Mouse (Mus musculus): ENCODE measurements around the gene Dyrk1a. TPM values are rescaled to one million over a fixed set of nuclear protein-coding genes. Genes with fewer than 3 reads are reported as not detected.

Gene Dyrk1a
- polyA plus RNA-seq, 1 experiment from 2014 or later = 7.7 TPM

DNA sequence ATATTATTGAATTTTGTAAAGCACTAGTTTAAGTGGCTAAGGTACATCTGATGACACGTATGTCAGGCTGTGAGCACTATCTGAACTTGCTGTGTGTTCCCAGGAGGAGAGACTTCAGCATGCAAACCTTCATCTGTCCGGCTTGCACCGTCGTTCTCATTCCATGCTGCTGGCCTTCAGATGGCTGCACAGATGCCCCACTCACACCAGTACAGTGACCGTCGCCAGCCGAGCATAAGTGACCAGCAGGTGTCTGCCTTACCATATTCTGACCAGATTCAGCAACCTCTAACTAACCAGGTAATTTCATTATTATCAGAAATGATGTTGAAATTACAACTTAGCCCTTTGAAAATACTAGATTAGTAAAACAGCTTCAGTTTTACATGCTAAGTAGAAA, 89.6 kb downstream of the Dyrk1a start:
- ATAC-seq = no peak
- Histone ChIP-seq H3K27me3 (replicated peaks; ENCODE audit: insufficient read depth, low read length) (no peaks in the 10 kb centered on the region), H3K4me2 (replicated peaks; ENCODE audit: low read depth, low read length) (no peak overlapping the region), H3K36me3 (ENCODE audit: insufficient read depth, low read length) (no peaks in the 10 kb centered on the region), H3K9ac (replicated peaks; ENCODE audit: low read depth) (no peak overlapping the region), H3K9me3 (ENCODE audit: low read length) (no peaks in the 10 kb centered on the region), H3K4me1 (ENCODE audit: insufficient read depth, low read depth, low read length) (no peaks in the 10 kb centered on the region), H3K27ac (ENCODE audit: low read length) (no peak overlapping the region), H3K4me3 (ENCODE audit: low read depth, low read length) (no peak overlapping the region)
- TF ChIP-seq CTCF (IDR thresholded peaks at IDR 0.05) (no peak), EP300 (IDR thresholded peaks at IDR 0.05) (no peak)
- DNase-seq (ENCODE audit: low spot score) = no peak
- 90% methylated on average over 7 of the region's 7 CpGs for WGBS

DNA sequence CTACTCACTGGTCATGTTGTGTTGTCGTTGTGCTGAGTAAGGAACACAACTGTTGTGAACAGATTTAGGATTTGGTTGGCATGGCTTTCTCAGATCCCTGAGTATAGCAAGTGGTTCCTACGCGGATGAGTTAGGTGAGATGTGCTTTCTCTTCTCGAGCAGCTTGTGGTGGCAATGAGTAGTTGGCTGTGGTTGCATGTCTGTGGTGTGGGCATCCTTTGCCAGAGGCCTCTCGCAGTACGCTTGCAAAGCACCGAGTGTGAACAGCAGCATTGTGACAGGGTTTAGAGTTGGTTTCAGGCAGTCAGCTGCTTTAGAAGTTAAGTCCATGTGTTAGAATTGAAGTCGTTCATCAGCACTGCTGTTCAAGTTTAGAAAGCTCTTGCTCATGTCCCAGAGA, 90.4 kb downstream of the Dyrk1a start:
- Histone ChIP-seq H3K4me2 (replicated peaks; ENCODE audit: low read depth, low read length) (no peak overlapping the region), H3K9me3 (ENCODE audit: low read length) (no peaks in the 10 kb centered on the region), H3K27me3 (replicated peaks; ENCODE audit: insufficient read depth, low read length) (no peaks in the 10 kb centered on the region), H3K9ac (replicated peaks; ENCODE audit: low read depth) (no peak overlapping the region), H3K27ac (ENCODE audit: low read length) (no peak overlapping the region), H3K4me1 (ENCODE audit: insufficient read depth, low read depth, low read length) (no peaks in the 10 kb centered on the region; the same call in 1 of the 2 replicates), H3K4me3 (ENCODE audit: low read depth, low read length) (no peak overlapping the region), H3K36me3 (ENCODE audit: insufficient read depth, low read length) (no peaks in the 10 kb centered on the region)
- DNase-seq (ENCODE audit: low spot score) = no peak
- WGBS = 90% methylated on average over 8 of the region's 8 CpGs
- TF ChIP-seq EP300 (IDR thresholded peaks at IDR 0.05) (no peak), CTCF (IDR thresholded peaks at IDR 0.05) (no peak)
- ATAC-seq = no peak

- H3K4me2 ChIP-seq (replicated peaks; ENCODE audit: low read depth, low read length) = no peak overlapping the region
- no peak for DNase-seq (ENCODE audit: low spot score)
- TF ChIP-seq EP300 (IDR thresholded peaks at IDR 0.05) (no peak), CTCF (IDR thresholded peaks at IDR 0.05) (no peak)
- H3K4me1 ChIP-seq (ENCODE audit: insufficient read depth, low read depth, low read length) = no peaks in the 10 kb centered on the region; the same call in 1 of the 2 replicates
- no peaks in the 10 kb centered on the region for H3K27me3 ChIP-seq (replicated peaks; ENCODE audit: insufficient read depth, low read length)
- H3K9ac ChIP-seq (replicated peaks; ENCODE audit: low read depth) = no peak overlapping the region
- no peak overlapping the region for H3K27ac ChIP-seq (ENCODE audit: low read length)
- 87% methylated on average over 4 of the region's 4 CpGs for WGBS
- H3K9me3 ChIP-seq (ENCODE audit: low read length) = no peaks in the 10 kb centered on the region
- H3K4me3 ChIP-seq (ENCODE audit: low read depth, low read length) = no peak overlapping the region
- ATAC-seq = no peak
- H3K36me3 ChIP-seq (ENCODE audit: insufficient read depth, low read length) = peaks cover 16% of the 10 kb centered on the region; the same call in 1 of the 2 replicates
These were observed 97.7 kb downstream of the Dyrk1a start for GRCm38 (mm10) chr16:94667557-94667956.

DNA sequence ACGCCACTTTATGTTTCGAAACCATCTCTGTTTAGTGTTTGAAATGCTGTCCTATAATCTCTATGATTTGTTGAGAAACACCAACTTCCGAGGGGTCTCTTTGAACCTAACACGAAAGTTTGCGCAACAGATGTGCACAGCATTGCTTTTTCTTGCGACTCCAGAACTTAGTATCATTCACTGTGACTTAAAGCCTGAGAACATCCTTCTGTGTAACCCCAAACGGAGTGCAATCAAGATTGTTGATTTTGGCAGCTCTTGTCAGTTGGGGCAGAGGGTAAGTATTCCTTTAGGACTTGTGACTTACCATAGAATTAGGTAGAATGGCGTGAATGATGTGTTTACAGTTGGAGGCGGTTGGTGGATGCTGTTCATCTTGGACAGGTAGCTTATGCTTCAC, 101.5 kb downstream of the Dyrk1a start:
- ATAC-seq = no peak
- Histone ChIP-seq H3K27ac (ENCODE audit: low read length) (no peak overlapping the region), H3K4me3 (ENCODE audit: low read depth, low read length) (no peak overlapping the region), H3K4me1 (ENCODE audit: insufficient read depth, low read depth, low read length) (no peaks in the 10 kb centered on the region), H3K4me2 (replicated peaks; ENCODE audit: low read depth, low read length) (no peak overlapping the region), H3K27me3 (replicated peaks; ENCODE audit: insufficient read depth, low read length) (no peaks in the 10 kb centered on the region), H3K9ac (replicated peaks; ENCODE audit: low read depth) (no peak overlapping the region), H3K9me3 (ENCODE audit: low read length) (no peaks in the 10 kb centered on the region), H3K36me3 (ENCODE audit: insufficient read depth, low read length) (peaks cover 21% of the 10 kb centered on the region; the same call in 1 of the 2 replicates)
- no peak for DNase-seq (ENCODE audit: low spot score)
- no peak for TF ChIP-seq EP300 (IDR thresholded peaks at IDR 0.05)
- TF ChIP-seq CTCF (IDR thresholded peaks at IDR 0.05) = no peak
- 58% methylated on average over 9 of the region's 9 CpGs for WGBS

- Histone ChIP-seq H3K9me3 (ENCODE audit: low read length) (no peaks in the 10 kb centered on the region), H3K27ac (ENCODE audit: low read length) (no peak overlapping the region), H3K4me1 (ENCODE audit: insufficient read depth, low read depth, low read length) (peaks cover 5% of the 10 kb centered on the region; the same call in 1 of the 2 replicates), H3K36me3 (ENCODE audit: insufficient read depth, low read length) (peaks cover 7% of the 10 kb centered on the region), H3K4me3 (ENCODE audit: low read depth, low read length) (no peak overlapping the region), H3K9ac (replicated peaks; ENCODE audit: low read depth) (no peak overlapping the region), H3K27me3 (replicated peaks; ENCODE audit: insufficient read depth, low read length) (no peaks in the 10 kb centered on the region), H3K4me2 (replicated peaks; ENCODE audit: low read depth, low read length) (no peak overlapping the region)
- 57% methylated on average over 4 of the region's 4 CpGs for WGBS
- TF ChIP-seq EP300 (IDR thresholded peaks at IDR 0.05) = no peak
- no peak for TF ChIP-seq CTCF (IDR thresholded peaks at IDR 0.05)
- ATAC-seq = no peak
- DNase-seq (ENCODE audit: low spot score) = no peak
These were observed 111.1 kb downstream of the Dyrk1a start for GRCm38 (mm10) chr16:94680924-94681323.

DNA sequence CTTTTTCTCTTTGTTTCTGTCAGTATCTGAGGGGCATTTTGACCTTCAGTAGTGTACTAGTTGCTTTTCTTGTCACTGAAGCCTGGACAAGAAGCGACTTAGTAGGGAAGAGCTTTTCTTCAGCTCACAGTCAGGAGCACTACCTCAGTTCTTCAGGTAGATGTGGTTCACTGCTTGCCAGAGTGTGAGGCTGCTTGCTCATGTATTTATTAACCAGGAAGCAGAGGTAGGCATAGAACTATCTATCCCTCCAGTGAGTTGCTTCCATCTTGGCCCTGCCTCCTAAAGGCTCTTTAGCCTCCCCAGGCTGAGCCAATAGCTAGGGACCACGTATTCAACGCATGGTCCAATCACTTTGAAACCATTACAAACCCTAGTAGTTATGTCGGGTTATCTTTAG, 112.0 kb downstream of the Dyrk1a start:
- no peak for ATAC-seq
- no peak overlapping the region for H3K27ac ChIP-seq (ENCODE audit: low read length)
- 94% methylated on average over 4 of the region's 4 CpGs for WGBS

GRCm38 (mm10) chr16:94683960-94684359, 114.2 kb downstream of the Dyrk1a start:
- Histone ChIP-seq H3K4me2 (replicated peaks; ENCODE audit: low read depth, low read length) (no peak overlapping the region), H3K36me3 (ENCODE audit: insufficient read depth, low read length) (peaks cover 22% of the 10 kb centered on the region), H3K4me3 (ENCODE audit: low read depth, low read length) (no peak overlapping the region), H3K9ac (replicated peaks; ENCODE audit: low read depth) (no peak overlapping the region), H3K9me3 (ENCODE audit: low read length) (no peaks in the 10 kb centered on the region), H3K4me1 (ENCODE audit: insufficient read depth, low read depth, low read length) (peaks cover 5% of the 10 kb centered on the region; the same call in 1 of the 2 replicates), H3K27ac (ENCODE audit: low read length) (no peak overlapping the region), H3K27me3 (replicated peaks; ENCODE audit: insufficient read depth, low read length) (no peaks in the 10 kb centered on the region)
- TF ChIP-seq EP300 (IDR thresholded peaks at IDR 0.05) (no peak), CTCF (IDR thresholded peaks at IDR 0.05) (no peak)
- 51% methylated on average over 4 of the region's 4 CpGs for WGBS
- DNase-seq (ENCODE audit: low spot score) = peak; percentile 17
- ATAC-seq = no peak; the same call in 1 of the 2 replicates

More for the DNA sequence above, 112.0 kb downstream of the Dyrk1a start:
- no peaks in the 10 kb centered on the region for H3K9me3 ChIP-seq (ENCODE audit: low read length)
- H3K4me3 ChIP-seq (ENCODE audit: low read depth, low read length) = no peak overlapping the region
- no peak for DNase-seq (ENCODE audit: low spot score)
- H3K4me1 ChIP-seq (ENCODE audit: insufficient read depth, low read depth, low read length) = peaks cover 5% of the 10 kb centered on the region; the same call in 1 of the 2 replicates
- no peak overlapping the region for H3K4me2 ChIP-seq (replicated peaks; ENCODE audit: low read depth, low read length)
- peaks cover 12% of the 10 kb centered on the region for H3K36me3 ChIP-seq (ENCODE audit: insufficient read depth, low read length)
- no peak overlapping the region for H3K9ac ChIP-seq (replicated peaks; ENCODE audit: low read depth)
- TF ChIP-seq CTCF (IDR thresholded peaks at IDR 0.05) (no peak), EP300 (IDR thresholded peaks at IDR 0.05) (no peak)
- no peaks in the 10 kb centered on the region for H3K27me3 ChIP-seq (replicated peaks; ENCODE audit: insufficient read depth, low read length)

Measured in lung, postnatal 0 days (tissue).